Comparison of ENCODE assay signal across 8 mouse cellular contexts in genomic region chr13:75706882-75707816, GRCm38 (mm10). TPM values are rescaled to one million over a fixed set of nuclear protein-coding genes. Genes with fewer than 3 reads are reported as not detected.
DNase-seq lines count a peak whose midpoint lies in the region; ATAC-seq and TF ChIP-seq lines count a peak whose summit lies in the region.

No protein-coding gene starts in this region.

- 5% methylated on average over 64 of the region's 64 CpGs for WGBS in heart, embryonic 14.5 days
- 4% methylated on average over 61 of the region's 64 CpGs for WGBS in liver, embryonic 13.5 days (ENCODE audit: insufficient replicate concordance)
- 6% methylated on average over 64 of the region's 64 CpGs for WGBS in neural tube, embryonic 11.5 days
- 4% methylated on average over 62 of the region's 64 CpGs for WGBS in stomach, postnatal 0 days

- peak; percentile 22; the same call in 1 of the 2 replicates for TF ChIP-seq CTCF in stomach, postnatal 0 days (IDR thresholded peaks at IDR 0.05; ENCODE audit: low read depth)

- peaks cover 0 to 9% of the 10 kb centered on the region in 2 experiments; a peak in 3 of 4 replicates for H3K4me1 ChIP-seq in heart, embryonic 14.5 days (ENCODE audit: control insufficient read depth in 2 of 2, insufficient read depth in 2 of 2, low read length in 2 of 2)
- peaks cover 43% of the 10 kb centered on the region for H3K4me1 ChIP-seq in liver, embryonic 13.5 days (replicated peaks)
- no peaks in the 10 kb centered on the region for H3K4me1 ChIP-seq in neural tube, embryonic 11.5 days (ENCODE audit: control insufficient read depth, insufficient read depth, low read length)
- no peaks in the 10 kb centered on the region for H3K4me1 ChIP-seq in stomach, postnatal 0 days (replicated peaks; ENCODE audit: control insufficient read depth, insufficient read depth)

- H3K27me3 ChIP-seq in heart, embryonic 14.5 days (ENCODE audit: control insufficient read depth, insufficient read depth, low read length) = no peaks in the 10 kb centered on the region
- no peaks in the 10 kb centered on the region for H3K27me3 ChIP-seq in liver, embryonic 13.5 days
- H3K27me3 ChIP-seq in neural tube, embryonic 11.5 days (ENCODE audit: control insufficient read depth, insufficient read depth, low read length) = 0 out of 2 replicates have a peak, but pooled peaks cover 3% of the 10 kb centered on the region
- no peaks in the 10 kb centered on the region for H3K27me3 ChIP-seq in stomach, postnatal 0 days (ENCODE audit: control insufficient read depth, insufficient read depth, low read length)

- peak overlapping the region; percentile 56 to 64 for H3K27ac ChIP-seq in heart, embryonic 14.5 days (replicated peaks in 1 of 2; ENCODE audit: control insufficient read depth in 1 of 2, insufficient read depth in 1 of 2, low read depth in 2 of 2, low read length in 2 of 2)
- peak overlapping the region; percentile 95 for H3K27ac ChIP-seq in liver, embryonic 13.5 days
- no peak overlapping the region for H3K27ac ChIP-seq in neural tube, embryonic 11.5 days (ENCODE audit: low read depth, low read length)
- peak overlapping the region; percentile 91 for H3K27ac ChIP-seq in stomach, postnatal 0 days (replicated peaks)

- ATAC-seq in heart, embryonic 14.5 days (ENCODE audit: insufficient number of reproducible peaks, insufficient read depth, low FRiP score, low read depth) = peak; percentile 99
- ATAC-seq in liver, embryonic 13.5 days (ENCODE audit: low read depth) = peak; percentile 98
- ATAC-seq in neural tube, embryonic 11.5 days (ENCODE audit: insufficient read depth, low FRiP score, low TSS enrichment) = peak; percentile 100
- peak; percentile 100 for ATAC-seq in stomach, postnatal 0 days (ENCODE audit: low FRiP score, low TSS enrichment)

- peak; percentile 96 for DNase-seq in CD4-positive, CD25-positive, alpha-beta regulatory T cell, adult 2 months (ENCODE audit: low read depth, low spot score)
- peak; percentile 99 for DNase-seq in c-Kit-negative CD71-positive TER-119-positive erythroid progenitor cells, embryonic 14.5 days (ENCODE audit: low read depth, low spot score)
- DNase-seq in fibroblast of lung, adult 2 months (ENCODE audit: low read depth) = peak; percentile 81
- DNase-seq in kidney, postnatal 14 days = peak; percentile 96
- peak; percentile 99 for DNase-seq in liver, embryonic 13.5 days
- peak; percentile 94 for DNase-seq in neural tube, embryonic 11.5 days (ENCODE audit: low spot score)
- DNase-seq in stomach, postnatal 0 days (ENCODE audit: low spot score) = peak; percentile 97

- no peak for TF ChIP-seq EP300 in stomach, postnatal 0 days (optimal IDR thresholded peaks at IDR 0.05)

- no peaks in the 10 kb centered on the region for H3K9me3 ChIP-seq in heart, embryonic 14.5 days (ENCODE audit: control insufficient read depth, low read length)
- no peaks in the 10 kb centered on the region for H3K9me3 ChIP-seq in liver, embryonic 13.5 days (replicated peaks)
- no peaks in the 10 kb centered on the region for H3K9me3 ChIP-seq in neural tube, embryonic 11.5 days (ENCODE audit: control insufficient read depth, low read length)
- no peaks in the 10 kb centered on the region for H3K9me3 ChIP-seq in stomach, postnatal 0 days (ENCODE audit: control insufficient read depth, low read length)

- H3K36me3 ChIP-seq in heart, embryonic 14.5 days (ENCODE audit: control insufficient read depth, insufficient read depth, low read length) = no peaks in the 10 kb centered on the region
- H3K36me3 ChIP-seq in liver, embryonic 13.5 days = peaks cover 11% of the 10 kb centered on the region
- no peaks in the 10 kb centered on the region for H3K36me3 ChIP-seq in neural tube, embryonic 11.5 days (ENCODE audit: control insufficient read depth, insufficient read depth, low read length)
- no peaks in the 10 kb centered on the region for H3K36me3 ChIP-seq in stomach, postnatal 0 days (ENCODE audit: control insufficient read depth, insufficient read depth, low read length)

- H3K4me2 ChIP-seq in heart, embryonic 14.5 days (ENCODE audit: low read length) = peak overlapping the region; percentile 78
- H3K4me2 ChIP-seq in liver, embryonic 13.5 days = peak overlapping the region; percentile 81
- H3K4me2 ChIP-seq in neural tube, embryonic 11.5 days (ENCODE audit: low read depth) = peak overlapping the region; percentile 78
- peak overlapping the region; percentile 72 for H3K4me2 ChIP-seq in stomach, postnatal 0 days (replicated peaks; ENCODE audit: low read depth)

- peak overlapping the region; percentile 72 to 75 for H3K4me3 ChIP-seq in heart, embryonic 14.5 days (ENCODE audit: control insufficient read depth in 1 of 2, insufficient read depth in 1 of 2, low read depth in 1 of 2, low read length in 2 of 2)
- H3K4me3 ChIP-seq in liver, embryonic 13.5 days (replicated peaks) = peak overlapping the region; percentile 99
- H3K4me3 ChIP-seq in neural tube, embryonic 11.5 days (ENCODE audit: low read depth, low read length) = peak overlapping the region; percentile 76
- peak overlapping the region; percentile 81 for H3K4me3 ChIP-seq in stomach, postnatal 0 days (ENCODE audit: low read depth, low read length)

- peak overlapping the region; percentile 80 for H3K9ac ChIP-seq in heart, embryonic 14.5 days (ENCODE audit: low read length)
- H3K9ac ChIP-seq in liver, embryonic 13.5 days = peak overlapping the region; percentile 100
- peak overlapping the region; percentile 71 for H3K9ac ChIP-seq in neural tube, embryonic 11.5 days (ENCODE audit: low read length)
- peak overlapping the region; percentile 90 for H3K9ac ChIP-seq in stomach, postnatal 0 days (ENCODE audit: low read length)

RNA-seq across cellular contexts. Expression of gene Ell2, which starts 0.6 kb away (rescaled TPM):
- 3.6 and 3.8 TPM in 2 replicates for polyA plus RNA-seq in heart, embryonic 14.5 days (2014; fragmentation: Nextera tagmentation; extraction: Ambion mirVana)
- 38.2 and 49.6 TPM in 2 replicates for polyA plus RNA-seq in liver, embryonic 13.5 days (2015; fragmentation: Nextera tagmentation; extraction: Ambion mirVana)
- polyA plus RNA-seq in neural tube, embryonic 11.5 days (2014; fragmentation: Nextera tagmentation; extraction: Ambion mirVana) = 5.3 and 5.9 TPM in 2 replicates
- polyA plus RNA-seq in stomach, postnatal 0 days (2015; fragmentation: Nextera tagmentation; extraction: Ambion mirVana) = 13.0 and 13.6 TPM in 2 replicates
